Mouse (Mus musculus) neural tube, embryonic 11.5 days (tissue): ENCODE measurements around the gene Hipk4. TPM values are rescaled to one million over a fixed set of nuclear protein-coding genes. Genes with fewer than 3 reads are reported as not detected.

Source experiments
- ATAC-seq: fragments of 200-750 bp; cut with Nextera tagmentation; 2 replicates; pipeline ENCODE4 v1.8.0; 2017; ENCODE audit warnings: moderate number of reproducible peaks, mild to moderate bottlenecking, moderate TSS enrichment, moderate library complexity; ENCODE audit not compliant: insufficient read depth, low FRiP score, low TSS enrichment
- DNase-seq: peaks from one replicate; pipeline ENCODE4 v3.0.0-alpha.2; 2015; ENCODE audit warnings: low spot score
- H3K27ac ChIP-seq: fragments of 300-500 bp; sonication (generic); 2 replicates; pipeline ENCODE4 v1.5.1; 2014; ENCODE audit warnings: low read depth, mild to moderate bottlenecking, low read length
- H3K27me3 ChIP-seq: fragments of 300-500 bp; sonication (generic); 2 replicates; pipeline ENCODE4 v1.6.1; 2014; ENCODE audit warnings: mild to moderate bottlenecking, low read length, mixed read lengths; ENCODE audit not compliant: control insufficient read depth, insufficient read depth
- H3K36me3 ChIP-seq: fragments of 300-500 bp; sonication (generic); 2 replicates; pipeline ENCODE4 v1.6.1; 2014; ENCODE audit warnings: mild to moderate bottlenecking, low read length, moderate library complexity, mixed read lengths; ENCODE audit not compliant: control insufficient read depth, insufficient read depth
- H3K4me1 ChIP-seq: fragments of 300-500 bp; sonication (generic); 2 replicates; pipeline ENCODE4 v1.6.1; 2014; ENCODE audit warnings: low read length, mixed read lengths; ENCODE audit not compliant: control insufficient read depth, insufficient read depth
- H3K4me2 ChIP-seq: fragments of 300-500 bp; sonication (generic); 2 replicates; pipeline ENCODE4 v1.6.1; 2014; ENCODE audit warnings: low read depth, mild to moderate bottlenecking, moderate library complexity
- H3K4me3 ChIP-seq: fragments of 300-500 bp; sonication (generic); 2 replicates; pipeline ENCODE4 v1.5.1; 2014; ENCODE audit warnings: low read depth, low read length
- H3K9ac ChIP-seq: fragments of 300-500 bp; sonication (generic); 2 replicates; pipeline ENCODE4 v1.6.1; 2014; ENCODE audit warnings: mild to moderate bottlenecking, low read length
- H3K9me3 ChIP-seq: fragments of 300-500 bp; sonication (generic); 2 replicates; pipeline ENCODE4 v1.6.1; 2016; ENCODE audit warnings: low read length; ENCODE audit not compliant: control insufficient read depth
- WGBS: fragments of 180-500 bp; shearing (Covaris S2); extraction: QIAGEN DNeasy Blood & Tissue Kit; methylation state at CpG from one replicate; pipeline ENCODE4 v1.1.7; 2014; 5-methylcytosine and 5-hydroxymethylcytosine counted together
- polyA plus RNA-seq: library from polyadenylated mRNA; unstranded; fragments of >200 nt; fragmentation: Nextera tagmentation; extraction: Ambion mirVana; gene quantifications from 2 replicates; pipeline ENCODE4 v1.2.1, GENCODE M21; 2014

The Hipk4 gene
- polyA plus RNA-seq, 1 experiment from 2014 or later, result 0.50 TPM

- 20% methylated on average over 8 of the region's 11 CpGs for WGBS
- ATAC-seq (no peak), DNase-seq (no peak)
- Histone ChIP-seq H3K4me1 (0 out of 2 replicates have a peak, but pooled peaks cover 4% of the 10 kb centered on the region), H3K27me3 (no peaks in the 10 kb centered on the region), H3K9me3 (no peaks in the 10 kb centered on the region), H3K4me2 (peak overlapping the region; percentile 43), H3K36me3 (peaks cover 3% of the 10 kb centered on the region; the same call in 1 of the 2 replicates), H3K4me3 (peak overlapping the region; percentile 17), H3K9ac (peak overlapping the region; percentile 53), H3K27ac (peak overlapping the region; percentile 11; the same call in 1 of the 2 replicates)
Observed at GRCm38 (mm10) chr7:27480927-27481626, 42.0 kb upstream of the Hipk4 start.

- Histone ChIP-seq H3K27me3 (no peaks in the 10 kb centered on the region), H3K4me1 (0 out of 2 replicates have a peak, but pooled peaks cover 4% of the 10 kb centered on the region), H3K27ac (peak overlapping the region; percentile 11; the same call in 1 of the 2 replicates), H3K9me3 (no peaks in the 10 kb centered on the region), H3K4me3 (peak overlapping the region; percentile 17), H3K4me2 (peak overlapping the region; percentile 43), H3K36me3 (no peaks in the 10 kb centered on the region), H3K9ac (peak overlapping the region; percentile 53)
- 0% methylated on average over 9 of the region's 12 CpGs for WGBS
- peak; percentile 77 for DNase-seq
- peak; percentile 42; the same call in 1 of the 2 replicates for ATAC-seq
Observed at GRCm38 (mm10) chr7:27481627-27481969, 41.5 kb upstream of the Hipk4 start.

- ATAC-seq (no peak), DNase-seq (no peak)
- Histone ChIP-seq H3K27me3 (no peaks in the 10 kb centered on the region), H3K4me1 (0 out of 2 replicates have a peak, but pooled peaks cover 4% of the 10 kb centered on the region), H3K27ac (no peak overlapping the region), H3K4me3 (no peak overlapping the region), H3K36me3 (no peaks in the 10 kb centered on the region), H3K4me2 (no peak overlapping the region), H3K9me3 (no peaks in the 10 kb centered on the region), H3K9ac (no peak overlapping the region)
- WGBS, result 92% methylated on average over 4 of the region's 4 CpGs
Observed at GRCm38 (mm10) chr7:27483860-27484259, 39.2 kb upstream of the Hipk4 start.

GRCm38 (mm10) chr7:27486102-27486769 lies 36.8 kb upstream of the Hipk4 start:
- Histone ChIP-seq H3K9ac (no peak overlapping the region), H3K4me3 (peak overlapping the region; percentile 66), H3K9me3 (no peaks in the 10 kb centered on the region), H3K4me1 (peaks cover 8% of the 10 kb centered on the region; the same call in 1 of the 2 replicates), H3K36me3 (no peaks in the 10 kb centered on the region), H3K27me3 (no peaks in the 10 kb centered on the region), H3K4me2 (peak overlapping the region; percentile 41), H3K27ac (no peak overlapping the region)
- peak; percentile 5; the same call in 1 of the 2 replicates for ATAC-seq
- no peak for DNase-seq
- 6% methylated on average over 13 of the region's 13 CpGs for WGBS

GRCm38 (mm10) chr7:27486770-27487697 lies 36.0 kb upstream of the Hipk4 start, which contains the start of gene Sertad1:
TSS of gene Sertad1 (plus strand) at chr7:27486910.
- H3K27ac ChIP-seq, result peak within 1 kb of the TSS; percentile 71
- H3K4me3 ChIP-seq, result peak within 1 kb of the TSS; percentile 66
- peak within 1 kb of the TSS; percentile 41 for H3K4me2 ChIP-seq
- no peaks in the 10 kb centered on the region for H3K9me3 ChIP-seq
- H3K27me3 ChIP-seq, result no peaks in the 10 kb centered on the region
- H3K9ac ChIP-seq, result peak within 1 kb of the TSS; percentile 74
- no peaks in the 10 kb centered on the region for H3K36me3 ChIP-seq
- peak; percentile 96 for ATAC-seq
- peak; percentile 100 for DNase-seq
- WGBS, result under 1% methylated on average over 78 of the region's 80 CpGs
- peaks cover 4% of the 10 kb centered on the region; the same call in 1 of the 2 replicates for H3K4me1 ChIP-seq

GRCm38 (mm10) chr7:27487740-27488268 lies 35.3 kb upstream of the Hipk4 start:
- no peaks in the 10 kb centered on the region for H3K36me3 ChIP-seq
- peak overlapping the region; percentile 66 for H3K4me3 ChIP-seq
- peak overlapping the region; percentile 71; the same call in 1 of the 2 replicates for H3K27ac ChIP-seq
- no peak for ATAC-seq
- peaks cover 4% of the 10 kb centered on the region; the same call in 1 of the 2 replicates for H3K4me1 ChIP-seq
- H3K4me2 ChIP-seq, result peak overlapping the region; percentile 41
- H3K9me3 ChIP-seq, result no peaks in the 10 kb centered on the region
- no peaks in the 10 kb centered on the region for H3K27me3 ChIP-seq
- DNase-seq, result no peak
- peak overlapping the region; percentile 74 for H3K9ac ChIP-seq
- WGBS, result 1% methylated on average over 13 of the region's 13 CpGs

- Histone ChIP-seq H3K9ac (no peak overlapping the region), H3K4me2 (no peak overlapping the region), H3K4me1 (peaks cover 4% of the 10 kb centered on the region; the same call in 1 of the 2 replicates), H3K9me3 (no peaks in the 10 kb centered on the region), H3K36me3 (no peaks in the 10 kb centered on the region), H3K27ac (no peak overlapping the region), H3K4me3 (no peak overlapping the region), H3K27me3 (no peaks in the 10 kb centered on the region)
- DNase-seq (no peak), ATAC-seq (no peak)
- 93% methylated on average over 25 of the region's 25 CpGs for WGBS
Observed at GRCm38 (mm10) chr7:27489270-27489869, 33.7 kb upstream of the Hipk4 start.

GRCm38 (mm10) chr7:27490227-27490542 lies 32.9 kb upstream of the Hipk4 start:
- Histone ChIP-seq H3K36me3 (no peaks in the 10 kb centered on the region), H3K9ac (peak overlapping the region; percentile 61), H3K4me2 (peak overlapping the region; percentile 66), H3K27ac (0 out of 2 replicates have a peak overlapping the region, but pooled peaks have one; percentile 24), H3K27me3 (no peaks in the 10 kb centered on the region), H3K4me1 (peaks cover 4% of the 10 kb centered on the region; the same call in 1 of the 2 replicates), H3K9me3 (no peaks in the 10 kb centered on the region), H3K4me3 (peak overlapping the region; percentile 33)
- ATAC-seq (no peak), DNase-seq (no peak)
- 43% methylated on average over 4 of the region's 4 CpGs for WGBS
